Mouse (Mus musculus) testis, adult 10 weeks (tissue): ENCODE results near the gene Ddx47. TPM values are rescaled to one million over a fixed set of nuclear protein-coding genes. Genes with fewer than 3 reads are reported as not detected.

ENCODE experiments used
- polyA plus RNA-seq: library from polyadenylated mRNA; stranded (reverse); fragments of 350-450 nt; fragmentation: Illumina TruSeq; extraction: RNeasy Lipid Tissue Mini Kit (QIAGEN cat#74804); gene quantifications from one replicate; pipeline ENCODE4 v1.2.3, GENCODE M21; 2014; ENCODE audit warnings: low read depth, low replicate concordance

Gene Ddx47
- polyA plus RNA-seq, result 73.5 TPM

GRCm38 (mm10) chr6:135011048-135011733, at the start of gene Ddx47:
Gene Ddx47, plus strand, starts transcription at chr6:135011612.

GRCm38 (mm10) chr6:134981231-134982062, 30.0 kb upstream of the Ddx47 start, which contains the start of gene Apold1:
Gene Apold1, plus strand, starts transcription at chr6:134981718.

GRCm38 (mm10) chr6:135065236-135065957, 54.0 kb downstream of the Ddx47 start, which contains the start of gene Gprc5a:
Gene Gprc5a, plus strand, starts transcription at chr6:135065651.

Other genes with a start within 250 kb of the Ddx47 start
- 37.1 TPM for gene Dusp16, start 219.0 kb upstream of the Ddx47 start, polyA plus RNA-seq
- 14.2 TPM for gene Crebl2, start 181.5 kb upstream of the Ddx47 start, polyA plus RNA-seq
- gene Gpr19, start 113.0 kb upstream of the Ddx47 start, polyA plus RNA-seq, result 13.3 TPM
- 13.1 TPM for gene Cdkn1b, start 91.2 kb upstream of the Ddx47 start, polyA plus RNA-seq
- gene Apold1, start 29.9 kb upstream of the Ddx47 start, polyA plus RNA-seq, result 0.56 TPM
- gene Gprc5a, start 54.0 kb downstream of the Ddx47 start, polyA plus RNA-seq, result not detected
- gene Gprc5d, start 106.7 kb downstream of the Ddx47 start, polyA plus RNA-seq, result not detected
- 10.4 TPM for gene Fam234b, start 186.4 kb downstream of the Ddx47 start, polyA plus RNA-seq
- gene Hebp1, start 186.4 kb downstream of the Ddx47 start, polyA plus RNA-seq, result 1.2 TPM
- 184 TPM for gene Gsg1, start 242.7 kb downstream of the Ddx47 start, polyA plus RNA-seq